Mouse (Mus musculus) embryonic facial prominence, embryonic 15.5 days (tissue): ENCODE data around the gene Olfr319. TPM values are rescaled to one million over a fixed set of nuclear protein-coding genes. Genes with fewer than 3 reads are reported as not detected.
"Not testable (repeated sequence)": the region's sequence is repeated elsewhere in the genome, so short reads cannot be mapped to it uniquely, and the experiment has no call there.

Experiments
- ATAC-seq: fragments of 200-750 bp; cut with Nextera tagmentation; 2 replicates; pipeline ENCODE4 v1.8.0; 2017; ENCODE audit warnings: low read depth, moderate TSS enrichment; ENCODE audit not compliant: insufficient number of reproducible peaks, low FRiP score, low TSS enrichment
- H3K27ac ChIP-seq: fragments of 300-500 bp; sonication (generic); replicated peaks from 2 replicates; pipeline ENCODE4 v1.5.1; 2015; ENCODE audit warnings: mild to moderate bottlenecking, inconsistent platforms
- H3K27me3 ChIP-seq: fragments of 300-500 bp; sonication (generic); 2 replicates; pipeline ENCODE4 v1.6.1; 2015; ENCODE audit warnings: inconsistent platforms
- H3K36me3 ChIP-seq: fragments of 300-500 bp; sonication (generic); 2 replicates; pipeline ENCODE4 v1.6.1; 2015; ENCODE audit warnings: mild to moderate bottlenecking, inconsistent platforms
- H3K4me1 ChIP-seq: fragments of 300-500 bp; sonication (generic); 2 replicates; pipeline ENCODE4 v1.6.1; 2015; ENCODE audit warnings: inconsistent platforms
- H3K4me2 ChIP-seq: fragments of 300-500 bp; sonication (generic); replicated peaks from 2 replicates; pipeline ENCODE4 v1.6.1; 2015; ENCODE audit warnings: mild to moderate bottlenecking, inconsistent platforms
- H3K4me3 ChIP-seq: fragments of 300-500 bp; sonication (generic); replicated peaks from 2 replicates; pipeline ENCODE4 v1.5.1; 2015; ENCODE audit warnings: mild to moderate bottlenecking, inconsistent platforms
- H3K9ac ChIP-seq: fragments of 300-500 bp; sonication (generic); 2 replicates; pipeline ENCODE4 v1.6.1; 2015; ENCODE audit warnings: inconsistent platforms
- H3K9me3 ChIP-seq: fragments of 300-500 bp; sonication (generic); replicated peaks from 2 replicates; pipeline ENCODE4 v1.6.1; 2016; ENCODE audit warnings: inconsistent platforms
- WGBS: fragments of 180-500 bp; shearing (Covaris S2); methylation state at CpG from one replicate; pipeline ENCODE4 v1.1.7; 2015; 5-methylcytosine and 5-hydroxymethylcytosine counted together
- polyA plus RNA-seq: library from polyadenylated mRNA; unstranded; fragments of >200 nt; fragmentation: Nextera tagmentation; extraction: Ambion mirVana; gene quantifications from 2 replicates; pipeline ENCODE4 v1.2.1, GENCODE M21; 2015

The Olfr319 gene
- polyA plus RNA-seq, 1 experiment from 2014 or later = not detected

GRCm38 (mm10) chr11:58738792-58739262 is 39.9 kb downstream of the Olfr319 start, which contains the start of gene Olfr317:
TSS of gene Olfr317 (minus strand) at chr11:58739212.
- Histone ChIP-seq H3K9ac (no peak within 1 kb of the TSS), H3K9me3 (no peaks in the 10 kb centered on the region), H3K4me1 (no peaks in the 10 kb centered on the region), H3K27ac (no peak within 1 kb of the TSS), H3K27me3 (no peaks in the 10 kb centered on the region), H3K36me3 (no peaks in the 10 kb centered on the region), H3K4me3 (no peak within 1 kb of the TSS), H3K4me2 (no peak within 1 kb of the TSS)
- no peak for ATAC-seq
- WGBS = 67% methylated on average over 4 of the region's 4 CpGs

- not testable (repeated sequence) for H3K9me3 ChIP-seq, H3K9ac ChIP-seq, H3K36me3 ChIP-seq, ATAC-seq, H3K27ac ChIP-seq, H3K4me1 ChIP-seq, H3K27me3 ChIP-seq, H3K4me2 ChIP-seq, H3K4me3 ChIP-seq
- WGBS = 90% methylated on average over 18 of the region's 18 CpGs
Measured at GRCm38 (mm10) chr11:58751096-58751495, 52.1 kb downstream of the Olfr319 start.

GRCm38 (mm10) chr11:58752434-58752833 is 53.5 kb downstream of the Olfr319 start, which contains the start of gene Olfr316:
TSS of gene Olfr316 (plus strand) at chr11:58752734.
- no peak within 1 kb of the TSS for H3K9ac ChIP-seq
- ATAC-seq = no peak
- 78% methylated on average over 2 of the region's 2 CpGs for WGBS
- no peaks in the 10 kb centered on the region for H3K36me3 ChIP-seq
- H3K4me3 ChIP-seq = no peak within 1 kb of the TSS
- no peak within 1 kb of the TSS for H3K27ac ChIP-seq
- no peaks in the 10 kb centered on the region for H3K9me3 ChIP-seq
- no peaks in the 10 kb centered on the region for H3K27me3 ChIP-seq
- H3K4me1 ChIP-seq = no peaks in the 10 kb centered on the region
- no peak within 1 kb of the TSS for H3K4me2 ChIP-seq

Other genes with a start within 250 kb of the Olfr319 start
- gene Lypd9, start 246.2 kb upstream of the Olfr319 start, polyA plus RNA-seq = not detected in 2 replicates
- 0.24 and 0.29 TPM in 2 replicates for gene Olfr30, start 236.9 kb upstream of the Olfr319 start, polyA plus RNA-seq
- gene Olfr332, start 206.6 kb upstream of the Olfr319 start, polyA plus RNA-seq = 0.11 and 0.31 TPM in 2 replicates
- gene Olfr331, start 196.6 kb upstream of the Olfr319 start, polyA plus RNA-seq = not detected in 2 replicates
- gene Olfr330, start 164.3 kb upstream of the Olfr319 start, polyA plus RNA-seq = 0.14 and 0.36 TPM in 2 replicates
- 0.16 TPM in 1 of 2 replicates, not detected in the other for gene Olfr329-ps, start 152.7 kb upstream of the Olfr319 start, polyA plus RNA-seq
- 0.08 TPM in 1 of 2 replicates, not detected in the other for gene Olfr328, start 143.5 kb upstream of the Olfr319 start, polyA plus RNA-seq
- gene Olfr224, start 128.6 kb upstream of the Olfr319 start, polyA plus RNA-seq = 0.12 TPM in 1 of 2 replicates, not detected in the other
- gene Olfr325, start 121.4 kb upstream of the Olfr319 start, polyA plus RNA-seq = not detected in 2 replicates
- not detected in 2 replicates for gene Olfr324, start 104.0 kb upstream of the Olfr319 start, polyA plus RNA-seq
- not detected in 2 replicates for gene 2210407C18Rik, start 83.1 kb upstream of the Olfr319 start, polyA plus RNA-seq
- 0.12 and 0.16 TPM in 2 replicates for gene Olfr323, start 68.7 kb upstream of the Olfr319 start, polyA plus RNA-seq
- gene Trim58, start 58.7 kb upstream of the Olfr319 start, polyA plus RNA-seq = 0.08 TPM in 1 of 2 replicates, not detected in the other
- gene Olfr322, start 40.4 kb upstream of the Olfr319 start, polyA plus RNA-seq = 0.11 TPM in 1 of 2 replicates, not detected in the other
- gene Olfr320, start 18.1 kb upstream of the Olfr319 start, polyA plus RNA-seq = not detected in 2 replicates
- gene Olfr318, start 24.9 kb downstream of the Olfr319 start, polyA plus RNA-seq = not detected in 2 replicates
- gene Olfr317, start 40.0 kb downstream of the Olfr319 start, polyA plus RNA-seq = 0.11 TPM in 1 of 2 replicates, not detected in the other
- 0.16 TPM in 1 of 2 replicates, not detected in the other for gene Olfr316, start 53.6 kb downstream of the Olfr319 start, polyA plus RNA-seq
- not detected in 2 replicates for gene Olfr315, start 74.0 kb downstream of the Olfr319 start, polyA plus RNA-seq
- gene Olfr314, start 83.8 kb downstream of the Olfr319 start, polyA plus RNA-seq = not detected in 2 replicates
- gene Fam183b, start 102.8 kb downstream of the Olfr319 start, polyA plus RNA-seq = 8.8 and 13.1 TPM in 2 replicates
- gene Olfr313, start 115.8 kb downstream of the Olfr319 start, polyA plus RNA-seq = 0.08 TPM in 1 of 2 replicates, not detected in the other
- gene Olfr312, start 130.1 kb downstream of the Olfr319 start, polyA plus RNA-seq = not detected in 2 replicates
- gene Olfr311, start 140.1 kb downstream of the Olfr319 start, polyA plus RNA-seq = not detected in 2 replicates
- gene Gm12258, start 148.0 kb downstream of the Olfr319 start, polyA plus RNA-seq = 7.3 and 10.0 TPM in 2 replicates
- gene 2810021J22Rik, start 168.1 kb downstream of the Olfr319 start, polyA plus RNA-seq = 7.1 and 7.2 TPM in 2 replicates
- 6.7 and 8.0 TPM in 2 replicates for gene Zfp39, start 205.1 kb downstream of the Olfr319 start, polyA plus RNA-seq
- gene Btnl10, start 218.7 kb downstream of the Olfr319 start, polyA plus RNA-seq = not detected in 2 replicates
- gene Rnf187, start 239.8 kb downstream of the Olfr319 start, polyA plus RNA-seq = 243 and 249 TPM in 2 replicates
- 43.6 and 55.8 TPM in 2 replicates for gene Hist3h2ba, start 249.8 kb downstream of the Olfr319 start, polyA plus RNA-seq